Mouse (Mus musculus) thymus, adult 2 months (tissue): ENCODE results near the gene Med13.

Experiments
- CTCF ChIP-seq: fragments of 200-500 bp; IDR thresholded peaks from 2 replicates; pipeline ENCODE4 v1.5.1; 2012; ENCODE audit warnings: mild to moderate bottlenecking, control low read depth, low read length, moderate library complexity, borderline replicate concordance; ENCODE audit not compliant: control insufficient read depth, poor library complexity, insufficient read depth; ENCODE audit errors: extremely low read depth
- POLR2A ChIP-seq: fragments of 200-500 bp; IDR thresholded peaks from 2 replicates; pipeline ENCODE4 v1.6.1; 2012; ENCODE audit warnings: mild to moderate bottlenecking, low read length, control low read depth, moderate library complexity; ENCODE audit not compliant: control insufficient read depth, poor library complexity, insufficient read depth; ENCODE audit errors: extremely low read depth

- TF ChIP-seq CTCF (no peak), POLR2A (no peak)
Observed at GRCm38 (mm10) chr11:86253342-86253741, 104.1 kb downstream of the Med13 start.
